Mouse (Mus musculus): ENCODE measurements around the gene Tmeff1.

Tmeff1 gene

DNA sequence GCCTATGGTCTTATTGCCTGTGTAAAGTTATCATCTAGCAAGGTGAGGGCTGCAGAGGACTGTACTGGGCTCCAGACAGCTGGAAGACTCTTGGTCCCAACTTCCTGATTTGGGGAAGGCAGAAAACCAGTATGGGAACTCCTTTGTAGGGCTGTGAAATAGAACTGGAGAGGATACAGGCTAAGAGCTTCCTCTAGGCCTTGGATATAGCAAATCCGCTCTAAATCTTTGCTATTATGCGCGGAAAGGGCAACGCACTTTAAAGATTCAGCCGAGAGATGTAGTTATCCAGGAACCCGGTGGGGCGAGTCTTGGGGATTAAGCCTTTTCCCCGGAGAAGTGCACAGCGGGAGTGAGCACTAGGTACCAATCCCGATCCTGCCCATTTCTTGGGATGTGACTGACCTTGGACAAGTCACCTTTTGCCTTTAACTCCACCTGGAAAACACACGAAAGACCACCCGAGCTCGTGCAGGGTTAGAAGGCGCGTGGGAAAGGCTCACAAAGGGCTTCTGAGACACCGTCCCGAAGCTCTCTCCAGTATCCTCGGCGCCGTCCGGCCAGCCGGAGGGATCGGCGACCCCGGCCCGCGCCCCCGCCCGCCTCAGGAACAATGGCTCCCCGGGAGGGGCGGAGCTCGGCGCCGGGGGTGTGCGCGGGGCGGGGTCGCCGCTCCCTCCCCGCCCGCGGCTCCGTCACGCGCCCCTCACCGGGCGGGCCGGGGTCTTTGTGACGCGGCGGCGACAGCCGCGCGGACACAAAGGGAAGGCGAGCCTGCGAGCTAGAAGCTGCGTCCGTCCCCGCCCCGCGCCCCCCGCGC, at the start of gene Tmeff1:
TSS of gene Tmeff1 (plus strand) at position 754 of the 820 bp plus-strand sequence.
- peak; percentile 10 for DNase-seq (ENCODE audit: low spot score)

DNA sequence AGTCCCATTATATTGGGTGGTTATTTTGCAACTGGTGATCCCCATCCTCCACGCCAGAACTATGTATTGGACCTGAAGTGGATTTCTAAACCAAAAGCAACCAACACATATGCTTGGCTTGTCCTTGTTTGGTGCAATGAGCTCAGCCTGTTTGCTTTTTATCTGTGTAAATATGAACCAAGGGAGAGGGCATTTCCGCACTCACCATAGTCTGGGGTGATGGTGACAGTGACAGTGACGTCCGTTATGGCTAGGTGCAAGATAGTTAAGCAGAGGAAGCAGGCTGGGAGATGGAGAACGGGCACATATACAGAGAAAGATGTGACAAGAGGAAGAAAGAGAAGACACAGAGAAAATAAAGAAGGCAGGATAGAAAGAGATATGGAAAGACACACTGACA, 48.7 kb upstream of the Tmeff1 start:
- DNase-seq (ENCODE audit: low spot score) = no peak

DNA sequence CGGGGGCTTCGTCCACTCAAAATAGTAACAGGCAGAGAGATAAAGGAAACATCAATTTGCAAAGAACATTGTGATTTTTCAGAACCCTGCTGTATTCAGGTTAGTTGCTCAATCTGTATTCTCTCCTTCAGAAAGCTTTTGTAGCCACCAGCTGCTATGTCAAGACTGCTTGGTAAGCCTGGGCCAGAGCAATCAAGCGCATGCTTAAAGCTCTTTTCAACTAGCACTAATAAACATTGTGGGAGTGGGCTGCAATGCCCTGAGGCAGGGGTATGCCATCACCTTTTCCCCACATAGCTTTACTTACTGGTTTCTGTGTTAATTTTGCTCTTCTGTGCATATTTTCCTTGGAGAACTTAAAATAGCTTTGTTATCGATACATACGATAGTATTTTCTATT, 48.0 kb upstream of the Tmeff1 start:
- no peak for DNase-seq (ENCODE audit: low spot score)

DNA sequence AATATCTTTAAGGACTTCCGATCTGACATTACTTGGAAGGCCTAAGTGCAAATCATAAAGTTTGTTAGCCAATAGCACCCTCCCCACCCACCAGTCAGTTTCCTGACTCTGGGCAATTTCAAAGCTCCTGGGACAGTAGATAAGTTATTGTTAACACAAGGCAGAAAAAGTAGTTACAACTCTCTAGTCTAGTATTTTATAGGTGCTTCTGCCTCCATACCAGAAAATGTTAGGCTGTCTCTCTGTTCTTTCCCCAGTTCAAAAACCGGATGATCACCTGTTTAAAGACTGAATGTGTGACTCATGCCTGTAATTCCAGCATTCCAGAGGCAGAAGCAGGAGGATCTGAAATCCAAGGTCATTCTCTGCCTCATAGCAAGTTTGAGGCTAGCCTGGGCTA, 46.4 kb upstream of the Tmeff1 start:
- no peak for DNase-seq (ENCODE audit: low spot score)

DNA sequence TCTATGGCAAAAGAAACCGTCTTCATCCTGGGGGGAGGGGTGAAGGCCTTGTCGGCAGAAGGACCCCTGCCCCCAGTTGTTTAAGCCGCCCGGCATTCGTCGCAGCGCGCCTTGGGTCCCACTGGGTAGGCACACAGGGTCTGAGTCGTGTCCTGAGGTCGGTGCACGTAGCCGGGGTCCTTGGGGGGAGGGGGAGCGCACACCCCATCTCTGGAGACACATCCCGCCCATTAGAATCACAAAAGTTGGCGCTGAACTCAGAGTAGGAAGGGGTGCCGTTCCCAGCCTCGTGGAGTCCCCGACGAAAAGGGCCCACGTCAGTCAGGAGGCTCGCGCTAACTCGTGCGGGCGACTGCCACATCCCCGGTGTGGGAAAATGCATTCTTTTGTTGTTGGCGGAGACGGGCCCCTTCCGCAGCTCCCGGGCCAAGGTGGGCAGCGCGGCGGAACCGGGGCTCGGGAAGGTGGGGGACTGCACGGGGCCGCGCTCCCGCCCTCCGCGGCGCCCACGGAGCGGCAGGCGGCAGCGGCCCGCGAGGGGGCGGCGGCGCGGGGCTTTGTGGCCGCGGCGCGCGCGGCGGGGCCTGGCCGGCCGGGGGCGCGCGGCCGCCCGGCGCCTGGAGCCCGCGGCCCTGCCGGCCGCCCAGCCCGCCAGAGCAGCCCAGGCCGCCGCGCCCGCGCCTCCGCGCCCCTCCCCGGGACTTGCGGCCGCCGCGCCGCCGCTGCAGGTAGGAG, 45.0 kb upstream of the Tmeff1 start, which contains the start of gene Msantd3:
TSS of gene Msantd3 (plus strand) at position 95 of the 735 bp plus-strand sequence.
- peak; percentile 38 for DNase-seq (ENCODE audit: low spot score)

DNA sequence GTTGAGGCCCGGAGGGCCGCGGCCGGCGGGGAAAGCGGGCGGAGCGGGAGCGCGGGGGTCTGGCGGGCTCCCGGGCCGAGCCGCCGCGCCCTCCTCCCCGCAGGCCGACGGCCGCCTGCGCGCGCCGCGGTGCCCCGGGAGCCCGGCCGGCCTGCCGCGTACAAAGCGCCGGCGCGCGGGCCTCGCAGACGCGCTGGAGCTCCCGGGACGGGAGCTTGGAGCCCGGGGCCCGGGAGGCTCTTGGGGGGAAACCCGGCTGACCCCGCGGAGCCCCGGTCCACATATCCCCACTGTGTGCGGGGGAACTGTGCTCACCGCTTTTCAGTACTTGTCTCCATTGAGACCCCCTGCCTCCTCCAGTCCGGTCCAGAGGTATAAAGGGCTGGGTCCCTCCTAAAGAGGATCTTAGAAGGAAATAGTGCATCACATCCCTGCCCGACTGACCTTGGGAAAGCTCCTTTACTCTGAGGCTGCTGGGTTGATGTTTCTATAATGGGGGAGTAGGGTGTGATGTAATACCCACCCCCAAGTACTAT, 44.3 kb upstream of the Tmeff1 start:
- peak; percentile 44 for DNase-seq (ENCODE audit: low spot score)

DNA sequence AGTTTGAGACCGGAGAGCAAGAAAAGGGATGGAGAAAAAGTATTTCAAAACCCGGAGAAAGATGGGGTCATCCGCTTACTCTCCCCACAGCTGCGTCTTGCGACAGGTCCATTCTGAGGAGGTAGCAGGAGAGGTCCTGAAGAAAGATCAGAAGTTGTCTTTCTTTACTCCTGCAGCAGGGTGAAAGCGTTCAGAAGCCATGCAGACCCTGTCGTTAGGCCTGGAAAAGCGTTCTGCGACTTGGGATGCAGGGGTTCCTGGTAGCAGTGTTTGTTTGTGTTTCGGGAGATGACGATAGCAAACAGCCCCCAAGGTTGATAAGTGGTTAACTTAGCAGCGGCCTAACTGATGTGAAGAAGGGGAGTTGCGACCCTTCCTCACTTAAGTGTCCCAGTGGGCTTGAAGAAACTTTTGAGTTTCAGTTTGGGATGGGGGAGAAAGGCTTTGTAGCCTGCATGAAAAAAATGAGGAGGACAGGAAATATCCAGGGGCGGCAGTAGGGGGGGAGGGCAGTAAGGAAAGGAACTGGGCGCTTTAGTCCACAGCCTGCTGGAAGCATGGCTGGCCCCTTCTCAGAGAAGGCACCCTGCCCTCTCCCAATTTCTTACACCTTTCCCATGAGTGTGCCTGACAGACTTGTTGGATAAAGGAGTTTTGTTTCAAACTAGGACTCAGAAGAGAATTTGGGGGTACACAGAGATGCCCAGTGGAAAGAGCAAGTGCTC, 43.3 kb upstream of the Tmeff1 start:
- DNase-seq (ENCODE audit: low spot score) = peak; percentile 18

DNA sequence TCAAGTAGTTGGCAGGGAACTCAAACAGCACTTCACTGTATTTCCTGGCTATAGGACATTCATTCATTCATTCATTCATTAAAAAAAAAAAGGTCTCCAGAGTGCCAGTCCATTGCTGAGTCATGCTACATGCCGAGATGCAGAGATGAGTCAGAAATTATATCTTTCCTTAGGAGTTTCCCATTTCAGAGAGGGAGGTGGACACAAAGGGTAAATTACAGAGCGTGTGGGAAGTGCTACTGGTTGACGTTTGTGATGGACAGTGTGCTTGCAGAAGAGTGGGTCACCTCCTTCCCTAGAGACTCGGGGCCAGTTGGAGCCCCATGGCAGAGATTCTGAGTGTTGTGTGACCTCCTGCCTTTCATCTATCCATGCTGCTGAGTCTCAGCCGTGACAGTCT, 42.6 kb upstream of the Tmeff1 start:
- DNase-seq (ENCODE audit: low spot score) = peak; percentile 22

DNA sequence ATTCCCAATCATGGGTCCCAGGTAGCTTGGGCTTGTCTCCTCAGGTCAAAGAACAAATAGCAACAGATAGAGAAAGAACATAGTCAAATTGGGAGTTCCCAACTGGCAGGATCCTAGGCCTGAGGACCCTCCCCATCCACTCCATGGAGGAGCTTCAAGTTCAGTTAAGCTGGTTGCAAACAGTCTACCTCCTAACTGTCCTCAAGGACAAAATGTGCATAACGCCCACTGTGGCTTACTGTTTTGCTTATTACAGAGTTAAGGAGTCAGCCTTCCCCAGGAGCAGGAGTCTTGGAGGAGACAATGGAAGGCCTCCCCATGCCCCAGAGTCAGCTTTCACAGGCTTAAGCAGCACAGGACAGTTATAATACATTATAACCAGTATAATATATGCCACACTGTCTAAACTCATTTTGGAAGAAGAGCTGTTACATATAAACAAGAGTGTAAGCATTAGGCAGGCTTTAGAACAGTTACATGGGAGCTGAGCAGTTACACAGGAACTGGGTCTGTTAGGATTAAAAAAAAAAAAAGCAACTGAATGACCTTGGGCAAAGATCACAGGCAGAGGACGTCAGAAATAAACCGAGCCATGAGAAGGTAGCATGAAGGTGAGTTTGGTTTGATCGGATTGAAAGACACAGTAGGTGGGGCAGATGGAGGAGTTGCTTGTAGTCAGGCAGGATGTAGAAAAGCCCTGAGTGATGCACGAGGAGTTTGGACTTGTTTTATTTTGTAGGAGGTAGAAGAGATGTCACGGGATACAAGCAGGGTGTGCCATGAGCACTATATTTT, 41.7 kb upstream of the Tmeff1 start:
- no peak for DNase-seq (ENCODE audit: low spot score)

DNA sequence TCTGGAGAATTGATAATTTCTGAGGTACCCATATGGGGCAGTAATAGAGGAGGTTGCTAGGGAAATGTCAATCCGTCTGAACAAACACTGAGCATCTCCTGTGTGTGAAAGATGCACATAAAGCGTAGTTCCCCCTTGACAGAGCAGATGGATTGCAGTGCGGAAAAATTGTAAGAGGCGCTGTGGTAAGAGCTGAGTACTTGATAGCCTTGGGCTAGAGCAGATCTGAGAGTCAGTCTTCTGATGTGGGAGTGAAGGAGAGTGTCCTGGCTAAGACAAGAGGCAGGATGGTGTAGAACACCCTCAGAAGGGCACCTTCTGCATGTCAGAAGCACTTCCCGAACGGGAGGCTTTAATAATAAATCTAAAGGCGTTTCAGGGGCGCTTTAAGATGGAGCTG, 40.8 kb upstream of the Tmeff1 start:
- DNase-seq (ENCODE audit: low spot score) = no peak

DNA sequence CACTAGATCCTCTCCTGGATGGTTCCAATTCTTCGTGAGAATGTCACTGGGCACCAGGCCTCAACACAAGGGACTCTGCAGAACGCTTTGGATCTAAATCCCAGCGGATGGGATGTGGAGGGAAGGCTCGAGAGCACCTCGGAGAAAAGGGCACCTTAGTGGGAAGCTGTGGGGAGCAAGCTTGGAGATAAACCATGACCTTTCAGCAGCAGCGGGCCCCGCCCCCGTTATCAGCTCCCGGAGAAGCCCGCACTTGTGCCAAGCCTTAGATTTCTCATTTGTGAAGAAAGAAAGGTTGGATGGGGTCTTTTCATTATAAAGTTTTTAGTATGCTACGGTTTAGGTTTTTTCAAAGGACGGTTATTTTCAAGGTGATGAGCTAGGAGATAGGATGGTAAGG, 39.0 kb upstream of the Tmeff1 start:
- DNase-seq (ENCODE audit: low spot score) = no peak

DNA sequence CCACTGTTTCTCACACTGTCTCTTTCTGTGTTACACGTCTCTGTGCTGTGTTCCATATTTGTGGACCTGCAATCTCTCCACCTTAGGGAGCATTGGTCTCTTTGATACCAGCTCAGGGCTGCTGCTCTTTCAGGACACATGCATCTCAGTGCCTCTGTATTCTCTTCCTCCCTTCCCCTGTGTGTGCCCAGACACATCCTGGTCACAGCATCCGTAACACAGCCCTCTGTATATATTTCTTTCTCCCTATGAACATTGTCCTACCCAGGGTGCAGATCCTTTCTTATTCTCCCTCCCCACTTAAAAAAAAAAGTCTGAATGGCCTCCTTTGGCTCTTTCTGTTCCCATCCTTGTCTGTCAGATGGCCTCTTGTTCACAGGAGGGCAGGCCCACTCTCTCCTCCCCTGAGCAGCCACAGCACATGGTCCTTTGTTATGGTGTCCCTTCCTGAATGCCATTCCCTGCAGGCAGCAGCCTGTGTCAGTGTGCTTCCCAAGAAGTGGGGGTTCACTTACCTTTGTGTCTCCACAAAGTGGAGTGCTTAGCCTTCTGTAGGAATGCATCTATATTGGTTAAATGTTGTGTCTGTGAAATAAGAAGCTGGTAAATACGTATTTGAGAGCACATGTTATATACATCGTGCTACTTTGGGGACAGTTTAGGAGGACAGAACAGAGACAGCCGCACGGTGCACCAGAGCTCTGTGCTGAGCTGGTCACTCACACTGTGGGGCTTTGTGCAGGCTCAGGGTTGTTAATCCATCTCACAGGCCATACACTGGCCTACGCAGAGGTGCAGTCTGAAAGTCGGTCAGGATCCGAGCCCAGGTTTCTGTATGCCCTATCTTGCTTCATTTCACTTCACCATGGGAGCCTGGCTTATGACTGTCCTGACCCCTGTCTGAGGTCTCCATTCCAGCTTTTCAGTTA, 38.1 kb upstream of the Tmeff1 start:
- DNase-seq (ENCODE audit: low spot score) = no peak

DNA sequence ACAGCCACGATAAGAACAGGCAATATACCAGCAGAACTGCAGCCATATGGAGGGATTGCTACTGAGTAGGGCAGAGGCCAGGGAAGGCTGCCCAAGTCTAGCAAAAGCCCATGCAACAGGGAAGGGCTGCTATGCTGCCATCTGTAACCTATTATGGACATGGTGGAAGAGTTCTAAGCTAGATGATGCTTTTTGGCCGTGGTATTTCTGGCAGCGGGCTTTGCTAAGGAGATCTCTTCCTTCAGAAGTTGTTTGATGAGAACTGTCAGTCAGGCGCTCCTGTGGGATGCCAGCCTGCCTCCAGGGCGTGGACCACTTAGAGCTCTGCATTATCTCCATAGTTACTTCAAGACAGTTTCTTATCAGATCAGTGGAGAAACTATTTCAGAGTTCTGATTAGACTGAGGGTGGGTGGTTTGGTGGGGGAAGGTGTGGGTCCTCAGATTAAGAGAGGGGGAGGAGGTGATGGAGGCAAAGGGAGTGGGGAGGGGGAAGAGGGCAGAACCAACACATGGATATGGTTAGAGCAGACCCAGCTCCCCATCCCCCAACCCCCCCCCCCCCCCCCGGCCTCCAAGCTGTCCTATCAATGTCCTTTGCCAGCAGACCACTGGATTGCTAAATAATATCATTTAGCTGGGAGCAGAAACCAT, 36.5 kb upstream of the Tmeff1 start:
- DNase-seq (ENCODE audit: low spot score) = peak; percentile 58

DNA sequence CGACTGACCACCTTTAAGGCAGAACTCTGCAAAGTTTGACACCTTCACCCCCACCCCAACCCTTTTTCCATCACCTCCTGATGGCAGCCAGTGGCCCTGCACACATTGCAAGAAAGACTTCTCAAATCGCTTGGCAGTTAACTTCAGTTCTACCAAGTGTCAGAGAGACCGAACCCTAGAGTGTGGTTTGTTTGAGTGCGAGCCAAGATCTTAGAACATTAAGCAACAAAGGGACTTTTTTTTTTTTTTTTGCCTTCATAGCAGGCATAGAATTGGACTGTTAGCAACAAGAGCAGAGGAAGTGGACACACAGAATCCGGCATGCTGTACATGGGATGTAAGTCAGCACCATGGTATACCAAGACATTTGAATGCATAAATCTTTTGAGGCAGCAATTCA, 35.3 kb upstream of the Tmeff1 start:
- peak; percentile 77 for DNase-seq (ENCODE audit: low spot score)

DNA sequence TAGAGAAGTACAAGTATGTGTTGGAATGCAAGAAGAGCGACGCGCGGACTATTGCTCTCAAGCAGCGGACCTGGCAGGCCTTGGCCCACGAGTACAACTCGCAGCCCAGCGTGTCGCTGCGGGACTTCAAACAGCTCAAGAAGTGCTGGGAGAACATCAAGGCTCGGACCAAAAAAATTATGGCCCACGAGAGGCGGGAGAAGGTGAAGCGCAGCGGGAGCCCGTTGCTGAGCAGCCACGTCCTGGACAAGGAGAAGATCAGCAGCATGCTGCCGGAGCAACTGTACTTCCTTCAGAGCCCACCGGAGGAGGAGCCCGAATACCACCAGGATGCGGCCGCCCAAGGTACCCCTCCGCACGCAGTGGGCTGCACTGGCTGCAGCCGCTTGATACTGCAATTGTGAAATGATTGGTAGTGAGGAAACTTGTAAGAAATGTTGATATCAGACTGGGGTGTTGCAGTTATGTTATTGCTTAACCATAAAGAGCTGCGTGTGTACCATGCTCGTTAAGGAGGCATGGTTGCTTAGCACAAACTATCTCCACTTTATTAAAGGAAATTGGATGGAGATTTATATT, 32.4 kb upstream of the Tmeff1 start:
- DNase-seq (ENCODE audit: low spot score) = no peak

DNA sequence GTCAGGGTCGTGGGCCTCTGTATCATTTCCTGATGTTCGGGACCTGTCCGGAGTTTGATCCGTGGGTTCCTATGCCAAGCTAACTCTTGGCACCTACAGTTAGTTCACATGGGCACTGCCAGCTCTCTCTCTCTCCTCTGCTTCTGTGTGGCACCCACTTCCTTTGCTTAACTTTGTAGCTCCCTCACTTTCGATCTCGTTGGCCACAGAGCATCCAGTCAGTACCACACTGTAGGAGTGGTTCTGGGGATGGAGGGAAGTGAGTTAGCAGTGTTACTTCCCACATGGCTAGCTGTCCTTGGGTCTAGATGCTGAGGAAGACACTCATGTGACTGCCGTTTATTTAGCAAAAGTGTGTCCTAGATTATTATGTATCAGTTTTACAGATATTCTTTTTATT, 30.8 kb upstream of the Tmeff1 start:
- DNase-seq (ENCODE audit: low spot score) = no peak

DNA sequence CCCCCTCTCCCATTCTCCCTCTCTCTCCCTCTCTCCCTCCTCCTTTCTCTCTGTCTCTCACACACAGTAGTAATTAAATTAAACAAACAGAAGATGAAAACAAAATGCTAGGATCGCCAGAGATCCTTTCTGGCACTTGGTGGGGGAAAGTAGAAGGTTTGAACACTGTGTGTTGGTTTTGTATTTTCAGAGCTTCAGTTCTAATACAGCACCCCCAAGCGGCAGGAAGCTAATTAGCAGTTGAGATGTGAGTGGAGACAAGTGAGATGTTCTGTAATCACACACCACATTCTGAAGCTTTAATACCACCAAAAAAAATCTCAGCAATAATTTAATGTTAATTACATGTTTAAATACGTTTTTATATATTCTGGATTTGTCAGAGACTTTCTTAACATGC, 29.2 kb upstream of the Tmeff1 start:
- peak; percentile 67 for DNase-seq (ENCODE audit: low spot score)

DNA sequence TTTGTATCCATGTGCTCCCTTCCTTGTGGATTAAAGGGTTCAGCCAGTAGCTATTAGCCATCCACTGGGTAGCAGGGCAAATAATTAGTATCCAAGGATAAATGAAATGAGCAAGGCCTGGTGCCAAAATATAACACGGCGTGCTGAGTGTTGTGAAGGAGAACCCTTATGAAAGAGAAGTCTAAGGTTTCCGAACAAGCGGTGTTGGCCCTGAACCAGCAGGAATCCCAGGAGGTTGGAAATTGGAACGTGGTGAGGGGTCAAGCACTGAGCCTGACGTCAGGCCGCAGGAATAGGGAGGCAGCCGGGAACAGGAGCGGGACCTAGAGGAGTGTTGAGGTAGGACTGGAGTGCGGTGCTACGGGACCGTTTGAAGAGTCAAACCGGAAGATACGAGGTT, 25.3 kb upstream of the Tmeff1 start:
- DNase-seq (ENCODE audit: low spot score) = peak; percentile 42

DNA sequence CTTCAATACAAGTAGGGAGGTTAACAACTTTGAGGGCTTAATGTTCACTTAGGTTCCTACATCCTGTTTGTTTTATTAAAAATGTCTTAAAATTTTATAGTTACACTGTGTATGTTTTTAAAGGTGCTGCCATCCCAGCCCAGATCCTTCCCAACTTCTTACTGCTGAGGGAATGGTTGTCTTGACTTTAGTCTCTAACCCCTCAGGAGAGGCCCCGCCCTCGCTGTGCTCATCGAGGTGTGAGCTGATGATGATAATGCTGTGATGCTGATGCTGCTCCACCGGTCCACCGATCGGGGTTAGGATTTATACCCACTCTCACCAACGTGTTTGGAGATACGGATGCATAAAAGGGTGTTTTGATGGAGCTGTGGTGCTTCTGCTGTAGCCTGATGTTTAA, 23.1 kb upstream of the Tmeff1 start:
- no peak for DNase-seq (ENCODE audit: low spot score)

DNA sequence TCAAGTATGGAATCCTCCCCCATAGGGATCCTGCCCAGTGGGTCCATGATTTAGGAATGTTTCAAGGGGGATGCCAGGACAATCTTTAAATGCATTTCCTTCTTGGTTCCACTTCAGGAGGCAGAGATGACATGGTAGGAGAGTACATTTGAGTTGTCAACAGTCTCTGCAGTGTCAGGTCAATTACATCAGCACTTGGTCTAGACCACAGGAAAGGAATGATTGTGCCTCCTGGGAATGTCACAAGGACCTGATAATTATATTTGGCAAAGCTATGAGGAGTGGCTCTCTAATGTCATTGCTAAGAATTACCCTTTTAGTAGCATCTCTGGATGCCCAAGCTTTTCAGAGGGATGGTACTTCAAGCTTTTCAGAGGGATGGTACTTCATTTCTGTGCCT, 20.0 kb upstream of the Tmeff1 start:
- no peak for DNase-seq (ENCODE audit: low spot score)

Data from adipocyte (in vitro differentiated cells).